Mouse (Mus musculus) MEL (cell line): ENCODE results near the gene Slc16a11. TPM values are rescaled to one million over a fixed set of nuclear protein-coding genes. Genes with fewer than 3 reads are reported as not detected.
A peak's percentile ranks its signal among the peaks of the same experiment; 100 is the strongest.

Experiments
- DNase-seq: peaks from one replicate; pipeline ENCODE4 v3.0.0; 2011; ENCODE audit warnings: low read depth, low spot score
- H3K27ac ChIP-seq: 2 replicates; pipeline ENCODE4 v1.5.1; 2012; ENCODE audit warnings: low read depth, mild to moderate bottlenecking, control low read depth, low read length, moderate library complexity; ENCODE audit not compliant: control insufficient read depth
- H3K27me3 ChIP-seq, 2 experiments: fragments of 150-350 bp in 1 of 2; sonication (generic) in 1 of 2; 2 replicates each; pipeline ENCODE4 v1.6.1; 2012; ENCODE audit warnings: low read length in 2 of 2, mild to moderate bottlenecking in 2 of 2, improper control_type of control experiment in 1 of 2, moderate library complexity in 1 of 2; ENCODE audit not compliant: insufficient read depth in 2 of 2, control insufficient read depth in 1 of 2
- H3K36me3 ChIP-seq, 2 experiments: 2 replicates each; pipeline ENCODE4 v1.6.1; 2012 to 2014; ENCODE audit warnings: low read length in 2 of 2, improper control_type of control experiment in 1 of 2, inconsistent platforms in 1 of 2, mild to moderate bottlenecking in 1 of 2; ENCODE audit not compliant: insufficient read depth in 2 of 2, control insufficient read depth in 1 of 2
- H3K4me1 ChIP-seq, 2 experiments: fragments of 150-350 bp in 1 of 2; sonication (generic) in 1 of 2; 2 replicates each; pipeline ENCODE4 v1.6.1; 2012; ENCODE audit warnings: low read length in 2 of 2, improper control_type of control experiment in 1 of 2, mild to moderate bottlenecking in 1 of 2; ENCODE audit not compliant: insufficient read depth in 2 of 2, control insufficient read depth in 1 of 2
- H3K4me3 ChIP-seq, 2 experiments: fragments of 150-350 bp in 1 of 2; sonication (generic) in 1 of 2; 2 replicates each; pipeline ENCODE4 v1.5.1; 2012; ENCODE audit warnings: low read depth in 2 of 2, low read length in 2 of 2, mild to moderate bottlenecking in 2 of 2, moderate library complexity in 2 of 2, control low read depth in 1 of 2, improper control_type of control experiment in 1 of 2; ENCODE audit not compliant: control insufficient read depth in 1 of 2, insufficient read depth in 1 of 2
- H3K79me2 ChIP-seq: 2 replicates; pipeline ENCODE4 v1.6.1; 2012; ENCODE audit warnings: mild to moderate bottlenecking, low read length, moderate library complexity; ENCODE audit not compliant: control insufficient read depth, poor library complexity, insufficient read depth
- H3K9ac ChIP-seq: 2 replicates; pipeline ENCODE4 v1.6.1; 2012; ENCODE audit warnings: low read depth, mild to moderate bottlenecking, control low read depth, low read length, moderate library complexity; ENCODE audit not compliant: control insufficient read depth, poor library complexity, severe bottlenecking
- H3K9me3 ChIP-seq: fragments of 150-350 bp; sonication (generic); replicated peaks from 2 replicates; pipeline ENCODE4 v1.6.1; 2012; ENCODE audit warnings: mild to moderate bottlenecking, low read length, improper control_type of control experiment, moderate library complexity; ENCODE audit not compliant: insufficient read depth
- BHLHE40 ChIP-seq: IDR thresholded peaks from 2 replicates; pipeline ENCODE4 v1.6.1; 2012; ENCODE audit warnings: low read depth, mild to moderate bottlenecking, inconsistent platforms, low read length, improper control_type of control experiment, borderline replicate concordance
- CHD1 ChIP-seq: IDR thresholded peaks from 2 replicates; pipeline ENCODE4 v1.6.1; 2012; ENCODE audit warnings: low read depth, mild to moderate bottlenecking, inconsistent platforms, low read length, improper control_type of control experiment
- CTCF ChIP-seq, 3 experiments: IDR thresholded peaks in 2 of 3; conservative IDR thresholded peaks in 1 of 3; 2 replicates each; pipeline ENCODE4 v1.5.1; 2011 to 2012; ENCODE audit warnings: low read length in 3 of 3, low read depth in 2 of 3, mild to moderate bottlenecking in 2 of 3, improper control_type of control experiment in 1 of 3, inconsistent platforms in 1 of 3, mixed read lengths in 1 of 3, moderate library complexity in 1 of 3; ENCODE audit not compliant: control insufficient read depth in 1 of 3, insufficient read depth in 1 of 3, poor library complexity in 1 of 3, severe bottlenecking in 1 of 3
- E2F4 ChIP-seq: IDR thresholded peaks from 2 replicates; pipeline ENCODE4 v1.6.1; 2011; ENCODE audit warnings: low read depth, low read length, improper control_type of control experiment, borderline replicate concordance
- MAFK ChIP-seq: IDR thresholded peaks from 2 replicates; pipeline ENCODE4 v1.6.1; 2011; ENCODE audit warnings: low read depth, mild to moderate bottlenecking, low read length, improper control_type of control experiment, borderline replicate concordance
- MEF2A ChIP-seq: IDR thresholded peaks from 2 replicates; pipeline ENCODE4 v1.6.1; 2014; ENCODE audit warnings: low read depth, mild to moderate bottlenecking, inconsistent platforms, low read length, improper control_type of control experiment; ENCODE audit not compliant: poor library complexity, insufficient replicate concordance, severe bottlenecking; ENCODE audit errors: extremely low read depth
- MYC ChIP-seq: IDR thresholded peaks from 2 replicates; pipeline ENCODE4 v1.6.1; 2011; ENCODE audit warnings: low read depth, mild to moderate bottlenecking, low read length, improper control_type of control experiment, moderate library complexity
- NELFE ChIP-seq: IDR thresholded peaks from 2 replicates; pipeline ENCODE4 v1.6.1; 2011; ENCODE audit warnings: low read depth, low read length, improper control_type of control experiment
- NRF1 ChIP-seq: IDR thresholded peaks from 2 replicates; pipeline ENCODE4 v1.6.1; 2014; ENCODE audit warnings: low read depth, mild to moderate bottlenecking, inconsistent platforms, low read length, improper control_type of control experiment, moderate library complexity; ENCODE audit not compliant: poor library complexity, insufficient read depth, severe bottlenecking
- POLR2A ChIP-seq, 2 experiments: IDR thresholded peaks; 2 replicates each; pipeline ENCODE4 v1.6.1; 2011 to 2012; ENCODE audit warnings: low read length in 2 of 2, mild to moderate bottlenecking in 2 of 2, control low read depth in 1 of 2, improper control_type of control experiment in 1 of 2, low read depth in 1 of 2, moderate library complexity in 1 of 2; ENCODE audit not compliant: control insufficient read depth in 1 of 2, insufficient read depth in 1 of 2, poor library complexity in 1 of 2
- POLR2AphosphoS2 ChIP-seq: IDR thresholded peaks from 2 replicates; pipeline ENCODE4 v1.6.1; 2011; ENCODE audit warnings: low read length, improper control_type of control experiment
- POLR2AphosphoS5 ChIP-seq: IDR thresholded peaks from 2 replicates; pipeline ENCODE4 v1.6.1; 2012; ENCODE audit warnings: low read depth, borderline replicate concordance, mild to moderate bottlenecking, inconsistent platforms, low read length, moderate library complexity, mixed read lengths
- RAD21 ChIP-seq: IDR thresholded peaks from 2 replicates; pipeline ENCODE4 v1.6.1; 2011; ENCODE audit warnings: mild to moderate bottlenecking, low read depth, low read length, improper control_type of control experiment
- SIN3A ChIP-seq: IDR thresholded peaks from 2 replicates; pipeline ENCODE4 v1.6.1; 2012; ENCODE audit warnings: low read length, improper control_type of control experiment, inconsistent platforms
- SMC3 ChIP-seq: IDR thresholded peaks from 2 replicates; pipeline ENCODE4 v1.6.1; 2011; ENCODE audit warnings: low read depth, low read length, improper control_type of control experiment
- UBTF ChIP-seq: IDR thresholded peaks from 2 replicates; pipeline ENCODE4 v1.6.1; 2012; ENCODE audit warnings: low read depth, mild to moderate bottlenecking, inconsistent platforms, low read length, improper control_type of control experiment, moderate library complexity, borderline replicate concordance; ENCODE audit not compliant: insufficient read depth
- ZC3H11A ChIP-seq: IDR thresholded peaks from 2 replicates; pipeline ENCODE4 v1.6.1; 2012; ENCODE audit warnings: low read depth, mild to moderate bottlenecking, inconsistent platforms, low read length, improper control_type of control experiment
- polyA plus RNA-seq, 2 experiments: library from polyadenylated mRNA; stranded (reverse) in 1 of 2; unstranded in 1 of 2; fragments of >175 nt in 1 of 2; fragments of >200 nt in 1 of 2; gene quantifications; 2 replicates each; pipeline versions ENCODE4 v1.2.1 to v1.2.4; 2012; ENCODE audit warnings: low replicate concordance in 2 of 2, low read depth in 1 of 2; ENCODE audit not compliant: insufficient read length in 2 of 2, insufficient read depth in 1 of 2, missing spikeins in 1 of 2
- total RNA-seq: library from RNA; depleted of rRNA; stranded (reverse); fragments of 300-350 nt; gene quantifications from 2 replicates; pipeline ENCODE4 v1.2.3, GENCODE M21; 2012

Slc16a11 gene
- total and polyA plus RNA-seq, 3 experiments, result 0.31 to 1.2 TPM; not detected in 1

GRCm38 (mm10) chr11:70170291-70170690, 42.3 kb upstream of the Slc16a11 start:
- Histone ChIP-seq H3K79me2 (no peaks in the 10 kb centered on the region), H3K4me1 (peaks cover 2 to 23% of the 10 kb centered on the region in 2 experiments; a peak in 3 of 4 replicates), H3K9me3 (no peaks in the 10 kb centered on the region), H3K9ac (no peak overlapping the region), H3K27ac (no peak overlapping the region), H3K4me3 (no peak overlapping the region), H3K27me3 (no peaks in the 10 kb centered on the region), H3K36me3 (peaks cover 0 to 15% of the 10 kb centered on the region in 2 experiments; a peak in 2 of 4 replicates)
- no peak for DNase-seq
- TF ChIP-seq E2F4, result no peak
- TF ChIP-seq CHD1, result no peak
- TF ChIP-seq POLR2AphosphoS2, result no peak
- no peak for TF ChIP-seq NRF1
- TF ChIP-seq MEF2A, result no peak
- TF ChIP-seq POLR2A (IDR thresholded peaks at IDR 0.05; ENCODE audit: control insufficient read depth in 1 of 2, insufficient read depth in 1 of 2, low read depth in 1 of 2, low read length in 2 of 2, poor library complexity in 1 of 2), result no peak
- TF ChIP-seq POLR2AphosphoS5, result no peak

GRCm38 (mm10) chr11:70171181-70171580, 41.4 kb upstream of the Slc16a11 start:
- peak; percentile 43 for DNase-seq
- Histone ChIP-seq H3K27ac (no peak overlapping the region), H3K9ac (no peak overlapping the region), H3K4me1 (peaks cover 0 to 14% of the 10 kb centered on the region in 2 experiments; a peak in 2 of 4 replicates), H3K9me3 (no peaks in the 10 kb centered on the region), H3K27me3 (no peaks in the 10 kb centered on the region), H3K4me3 (no peak overlapping the region), H3K79me2 (no peaks in the 10 kb centered on the region), H3K36me3 (peaks cover 0 to 8% of the 10 kb centered on the region in 2 experiments; a peak in 2 of 4 replicates)
- TF ChIP-seq CTCF (IDR thresholded peaks at IDR 0.05 in 2 of 3, conservative IDR thresholded peaks at IDR 0.05 in 1 of 3; ENCODE audit: control insufficient read depth in 1 of 3, insufficient read depth in 1 of 3, low read depth in 2 of 3, low read length in 3 of 3, poor library complexity in 1 of 3, severe bottlenecking in 1 of 3), result no peak
- no peak for TF ChIP-seq POLR2AphosphoS5
- no peak for TF ChIP-seq SIN3A

- no peak overlapping the region for H3K27ac ChIP-seq
- H3K36me3 ChIP-seq, result peaks cover 0 to 4% of the 10 kb centered on the region in 2 experiments; a peak in 2 of 4 replicates
- no peaks in the 10 kb centered on the region for H3K9me3 ChIP-seq
- TF ChIP-seq RAD21 (peak; percentile 56), MAFK (no peak), E2F4 (no peak), SMC3 (peak; percentile 67), MYC (0 out of 2 replicates have a peak, but pooled peaks have one; percentile 29), ZC3H11A (peak; percentile 5; the same call in 1 of the 2 replicates), POLR2A (IDR thresholded peaks at IDR 0.05; ENCODE audit: control insufficient read depth in 1 of 2, insufficient read depth in 1 of 2, low read depth in 1 of 2, low read length in 2 of 2, poor library complexity in 1 of 2) (no peak), BHLHE40 (no peak), UBTF (no peak), CTCF (IDR thresholded peaks at IDR 0.05 in 2 of 3, conservative IDR thresholded peaks at IDR 0.05 in 1 of 3; ENCODE audit: control insufficient read depth in 1 of 3, insufficient read depth in 1 of 3, low read depth in 2 of 3, low read length in 3 of 3, poor library complexity in 1 of 3, severe bottlenecking in 1 of 3) (peak; percentile 55 to 86 (median 81)), NELFE (no peak)
- H3K27me3 ChIP-seq, result no peaks in the 10 kb centered on the region
- peaks cover 0 to 10% of the 10 kb centered on the region in 2 experiments; a peak in 2 of 4 replicates for H3K4me1 ChIP-seq
- no peak overlapping the region for H3K9ac ChIP-seq
- DNase-seq, result peak; percentile 87
- no peak overlapping the region for H3K4me3 ChIP-seq
- no peaks in the 10 kb centered on the region for H3K79me2 ChIP-seq
These were observed 40.7 kb upstream of the Slc16a11 start for GRCm38 (mm10) chr11:70171847-70172246.
